Mouse (Mus musculus) Muller cell, postnatal 12 days (primary cell): ENCODE results near the gene Trip10.

Experiments used
- DNase-seq: peaks from one replicate; pipeline ENCODE4 v3.0.0-alpha.2; 2015; ENCODE audit errors: inconsistent ontology term

Trip10 gene

DNA sequence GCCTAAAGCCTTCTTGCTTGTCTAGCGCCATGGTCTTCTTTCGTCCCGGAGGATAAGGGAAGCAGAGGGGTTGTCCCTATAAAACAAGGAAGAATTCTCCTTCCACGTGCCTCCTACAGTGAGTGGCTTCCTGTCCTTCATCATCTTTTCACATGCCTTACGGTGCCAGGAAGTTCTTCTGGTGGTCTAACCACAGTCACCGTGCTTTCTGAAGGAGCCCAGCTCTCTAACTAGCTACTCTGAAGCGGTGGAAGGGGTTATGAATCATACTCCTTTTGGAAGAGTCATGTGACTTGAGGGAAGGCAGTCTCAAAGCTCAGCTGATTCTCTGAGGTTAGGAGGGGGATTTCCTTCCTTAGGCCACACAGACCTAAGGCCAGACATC, 41.4 kb downstream of the Trip10 start:
- DNase-seq, result no peak

DNA sequence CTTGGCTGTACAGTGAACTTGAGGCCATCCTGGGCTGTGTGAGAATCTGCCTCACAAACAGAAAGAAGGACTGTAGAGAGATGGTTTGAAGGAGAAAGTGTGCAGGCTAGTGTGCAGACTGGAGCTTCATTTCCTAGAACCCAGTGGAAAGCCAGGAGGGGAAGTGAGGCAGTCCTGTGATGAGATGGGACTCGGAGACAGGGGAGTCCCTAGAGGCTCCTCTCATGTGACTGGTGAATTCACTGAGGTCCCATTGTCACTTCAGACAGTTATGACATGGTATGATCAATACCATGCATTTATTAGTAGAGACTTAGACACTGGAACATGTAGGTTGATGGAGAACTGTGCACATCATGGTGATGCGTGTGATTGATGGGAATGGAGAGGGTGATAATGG, 43.0 kb downstream of the Trip10 start:
- no peak for DNase-seq

DNA sequence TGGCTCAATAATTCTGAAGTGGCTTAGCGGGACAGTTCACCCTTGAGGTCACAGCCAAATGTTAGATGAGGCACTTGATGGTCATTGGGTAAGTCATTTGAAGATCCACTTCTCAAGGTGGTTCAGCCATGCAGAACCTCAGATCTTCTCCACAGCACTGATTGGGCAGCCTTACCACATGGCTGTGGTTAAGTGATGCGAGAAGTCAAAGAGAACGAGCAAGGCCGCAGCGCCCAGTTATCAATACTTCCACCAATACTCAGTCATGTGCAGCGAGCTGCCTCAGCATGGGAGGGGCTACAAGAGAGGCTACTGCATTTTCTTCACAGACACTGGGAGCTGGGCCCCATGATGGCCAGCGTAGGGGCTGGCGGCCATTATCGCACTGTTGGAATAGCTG, 43.7 kb downstream of the Trip10 start:
- DNase-seq, result no peak

DNA sequence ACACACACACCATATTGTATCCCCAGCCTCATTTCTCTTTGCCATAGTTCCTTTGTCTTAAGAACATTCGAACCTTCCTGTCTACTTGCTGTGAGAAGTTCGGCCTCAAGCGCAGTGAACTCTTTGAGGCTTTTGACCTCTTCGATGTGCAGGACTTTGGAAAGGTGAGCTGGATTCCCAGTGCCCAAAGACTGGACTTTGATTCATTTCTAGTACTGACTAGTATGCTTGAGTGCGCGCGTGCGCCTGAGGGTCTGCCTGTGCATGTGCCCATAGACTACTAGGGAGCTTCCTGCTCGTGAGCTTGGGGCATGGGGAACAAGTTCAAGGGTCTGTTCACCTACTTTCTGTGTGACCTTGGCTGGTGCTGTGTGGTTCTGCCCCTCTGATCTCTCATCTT, 46.7 kb downstream of the Trip10 start:
- DNase-seq, result no peak

DNA sequence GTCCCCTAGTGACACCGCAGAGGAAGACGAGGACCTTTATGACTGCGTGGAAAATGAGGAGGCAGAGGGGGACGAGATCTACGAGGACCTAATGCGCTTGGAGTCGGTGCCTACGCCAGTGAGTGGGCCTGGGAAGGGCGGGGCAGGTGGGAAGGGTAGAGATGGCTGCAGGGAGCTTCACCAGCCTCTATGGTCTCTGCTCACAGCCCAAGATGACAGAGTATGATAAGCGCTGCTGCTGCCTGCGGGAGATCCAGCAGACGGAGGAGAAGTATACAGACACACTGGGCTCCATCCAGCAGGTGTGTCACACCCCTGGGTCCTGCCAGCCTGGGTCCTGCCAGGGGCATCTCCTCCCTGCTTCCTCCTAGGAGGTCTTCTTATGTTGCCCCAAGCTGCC, 47.8 kb downstream of the Trip10 start:
- no peak for DNase-seq

DNA sequence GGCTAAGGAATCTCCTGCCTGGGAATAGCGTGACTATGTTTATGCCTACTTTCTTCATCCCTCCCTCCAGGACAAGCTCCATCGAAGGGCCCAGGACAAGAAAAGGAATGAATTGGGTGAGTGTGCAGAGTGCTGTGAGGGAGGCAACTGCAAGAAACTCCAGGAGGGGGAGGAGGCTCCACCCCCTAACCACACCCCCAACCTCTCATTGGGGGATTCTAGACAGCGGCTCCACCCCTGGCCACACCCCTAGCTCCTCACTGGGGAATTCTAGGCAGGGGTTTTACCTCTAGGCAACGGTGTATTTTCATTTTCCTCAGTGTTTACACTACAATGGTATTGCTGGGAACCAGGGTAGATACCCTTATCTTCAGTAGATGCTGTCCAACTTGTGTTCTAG, 56.3 kb downstream of the Trip10 start:
- DNase-seq, result no peak

DNA sequence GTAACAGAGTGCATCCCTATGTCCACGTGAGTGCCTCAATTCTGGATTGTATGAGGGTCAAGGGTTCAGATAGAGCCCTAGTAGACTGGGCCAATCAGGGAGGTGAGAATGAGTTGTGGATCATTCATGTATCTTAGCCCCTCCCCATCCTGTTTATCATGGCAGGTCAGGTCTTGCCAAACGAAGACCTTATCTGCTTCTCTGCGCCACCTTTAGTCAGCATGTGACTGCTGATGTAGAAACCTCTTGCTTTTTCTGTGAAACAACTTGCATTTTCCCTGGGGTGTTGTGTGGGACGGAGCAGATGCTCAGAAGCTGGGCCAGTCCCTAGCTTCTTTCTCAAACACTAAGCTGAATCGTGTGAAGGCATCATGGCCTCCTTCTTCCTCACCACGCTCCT, 57.8 kb downstream of the Trip10 start:
- DNase-seq, result no peak

DNA sequence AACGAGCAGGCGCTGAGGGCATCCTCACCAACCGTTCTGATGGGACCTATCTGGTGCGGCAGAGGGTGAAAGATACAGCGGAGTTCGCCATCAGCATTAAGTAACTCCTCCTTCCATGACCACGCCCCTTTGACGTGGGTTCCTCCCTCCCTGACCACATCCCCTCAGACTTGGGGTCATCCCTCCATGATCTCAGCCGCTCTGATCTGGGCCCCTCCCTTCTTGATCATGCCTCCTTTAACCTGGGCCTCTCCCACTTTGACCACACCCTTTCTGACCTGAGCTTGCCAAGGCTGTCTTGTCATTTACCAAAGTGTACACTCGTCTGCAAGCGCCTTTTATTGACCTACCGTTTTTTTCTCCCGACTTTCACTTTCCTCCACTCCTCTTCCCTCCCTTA, 62.5 kb downstream of the Trip10 start:
- DNase-seq, result no peak
